Mouse (Mus musculus): ENCODE data around the gene Opn5. TPM values are rescaled to one million over a fixed set of nuclear protein-coding genes. Genes with fewer than 3 reads are reported as not detected.

Gene Opn5
- polyA plus RNA-seq, 2 experiments from 2014 or later = not detected

Other genes starting within 250 kb of the Opn5 start
- not detected for gene Adgrf4, start 80.9 kb upstream of the Opn5 start, polyA plus RNA-seq (2017; shearing (Covaris generic))
- gene Adgrf2, start 130.8 kb upstream of the Opn5 start, polyA plus RNA-seq (2017; shearing (Covaris generic)) = not detected

Measured in activated CD4-positive, CD25-positive, alpha-beta regulatory T cell, adult 4 months (primary cell).